Mouse (Mus musculus) embryo, embryonic 11.5 days (tissue): Measurements from ENCODE around the gene Ctdspl2.

Source experiments
- DNase-seq: peaks from one replicate; pipeline ENCODE4 v3.0.0-alpha.2; 2012; ENCODE audit warnings: low read depth, low spot score

Ctdspl2 gene

GRCm38 (mm10) chr2:122059365-122060115 lies 103.7 kb downstream of the Ctdspl2 start:
- no peak for DNase-seq
